Mouse (Mus musculus) forebrain, embryonic 11.5 days (tissue): ENCODE measurements around the gene Pccb. TPM values are rescaled to one million over a fixed set of nuclear protein-coding genes. Genes with fewer than 3 reads are reported as not detected.

Source experiments
- ATAC-seq: fragments of 200-750 bp; cut with Nextera tagmentation; replicated peaks from 2 replicates; pipeline ENCODE4 v1.8.0; 2017; ENCODE audit warnings: moderate TSS enrichment; ENCODE audit not compliant: low FRiP score
- DNase-seq: peaks from one replicate; pipeline ENCODE4 v3.0.0-alpha.2; 2017; ENCODE audit warnings: low spot score
- H3K27ac ChIP-seq: fragments of 300-500 bp; sonication (generic); 2 replicates; pipeline ENCODE4 v1.5.1; 2014; ENCODE audit warnings: low read depth, low read length
- H3K27me3 ChIP-seq: fragments of 300-500 bp; sonication (generic); 2 replicates; pipeline ENCODE4 v1.6.1; 2014; ENCODE audit warnings: mild to moderate bottlenecking, low read length, mixed read lengths; ENCODE audit not compliant: control insufficient read depth, insufficient read depth
- H3K36me3 ChIP-seq: fragments of 300-500 bp; sonication (generic); 2 replicates; pipeline ENCODE4 v1.6.1; 2014; ENCODE audit warnings: mild to moderate bottlenecking, low read length, moderate library complexity, mixed read lengths; ENCODE audit not compliant: control insufficient read depth, insufficient read depth
- H3K4me1 ChIP-seq: fragments of 300-500 bp; sonication (generic); replicated peaks from 2 replicates; pipeline ENCODE4 v1.6.1; 2014; ENCODE audit warnings: low read length, mixed read lengths; ENCODE audit not compliant: control insufficient read depth, insufficient read depth
- H3K4me2 ChIP-seq: fragments of 300-500 bp; sonication (generic); 2 replicates; pipeline ENCODE4 v1.6.1; 2014; ENCODE audit warnings: low read depth, mild to moderate bottlenecking, low read length, moderate library complexity, mixed read lengths; ENCODE audit not compliant: severe bottlenecking
- H3K4me3 ChIP-seq: fragments of 300-500 bp; sonication (generic); 2 replicates; pipeline ENCODE4 v1.5.1; 2014; ENCODE audit warnings: low read depth, low read length
- H3K9ac ChIP-seq: fragments of 300-500 bp; sonication (generic); 2 replicates; pipeline ENCODE4 v1.6.1; 2014; ENCODE audit warnings: low read length
- H3K9me3 ChIP-seq: fragments of 300-500 bp; sonication (generic); 2 replicates; pipeline ENCODE4 v1.6.1; 2016; ENCODE audit warnings: low read length, mixed read lengths; ENCODE audit not compliant: control insufficient read depth
- WGBS: fragments of 180-500 bp; shearing (Covaris S2); extraction: QIAGEN DNeasy Blood & Tissue Kit; methylation state at CpG from one replicate; pipeline ENCODE4 v1.1.7; 2014; 5-methylcytosine and 5-hydroxymethylcytosine counted together
- polyA plus RNA-seq: library from polyadenylated mRNA; unstranded; fragments of >200 nt; fragmentation: Nextera tagmentation; extraction: Ambion mirVana; gene quantifications from 2 replicates; pipeline ENCODE4 v1.2.1, GENCODE M21; 2014

Gene Pccb
- polyA plus RNA-seq, 1 experiment from 2014 or later = 14.4 TPM

DNA sequence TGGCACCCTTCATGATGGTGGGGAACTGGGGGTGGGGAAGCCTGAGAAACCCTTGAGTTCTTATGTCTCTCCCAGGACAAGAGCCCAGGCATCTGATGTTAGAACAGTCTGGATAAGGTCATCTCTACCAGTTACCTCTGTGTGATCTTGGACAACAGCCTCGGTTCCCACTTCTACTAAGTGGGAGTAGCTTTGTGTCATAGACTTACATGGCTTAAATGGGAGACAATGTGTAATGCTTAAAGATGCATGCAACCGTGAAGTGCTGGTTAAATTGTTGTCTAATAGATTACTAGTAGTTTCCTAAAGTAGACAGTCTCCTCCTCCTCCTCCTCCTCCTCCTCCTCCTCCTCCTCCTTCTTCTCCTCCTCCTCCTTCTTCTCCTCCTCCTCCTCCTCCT is 2.2 kb upstream of the Pccb start:
- no peak for ATAC-seq
- H3K4me1 ChIP-seq = peaks cover 3% of the 10 kb centered on the region; the same call in 1 of the 2 replicates
- H3K4me2 ChIP-seq = no peak overlapping the region
- no peak overlapping the region for H3K4me3 ChIP-seq
- no peaks in the 10 kb centered on the region for H3K9me3 ChIP-seq
- WGBS = 86% methylated on average over 2 of the region's 2 CpGs
- H3K27me3 ChIP-seq = no peaks in the 10 kb centered on the region
- H3K36me3 ChIP-seq = no peaks in the 10 kb centered on the region
- DNase-seq = no peak
- H3K27ac ChIP-seq = no peak overlapping the region
- H3K9ac ChIP-seq = no peak overlapping the region

DNA sequence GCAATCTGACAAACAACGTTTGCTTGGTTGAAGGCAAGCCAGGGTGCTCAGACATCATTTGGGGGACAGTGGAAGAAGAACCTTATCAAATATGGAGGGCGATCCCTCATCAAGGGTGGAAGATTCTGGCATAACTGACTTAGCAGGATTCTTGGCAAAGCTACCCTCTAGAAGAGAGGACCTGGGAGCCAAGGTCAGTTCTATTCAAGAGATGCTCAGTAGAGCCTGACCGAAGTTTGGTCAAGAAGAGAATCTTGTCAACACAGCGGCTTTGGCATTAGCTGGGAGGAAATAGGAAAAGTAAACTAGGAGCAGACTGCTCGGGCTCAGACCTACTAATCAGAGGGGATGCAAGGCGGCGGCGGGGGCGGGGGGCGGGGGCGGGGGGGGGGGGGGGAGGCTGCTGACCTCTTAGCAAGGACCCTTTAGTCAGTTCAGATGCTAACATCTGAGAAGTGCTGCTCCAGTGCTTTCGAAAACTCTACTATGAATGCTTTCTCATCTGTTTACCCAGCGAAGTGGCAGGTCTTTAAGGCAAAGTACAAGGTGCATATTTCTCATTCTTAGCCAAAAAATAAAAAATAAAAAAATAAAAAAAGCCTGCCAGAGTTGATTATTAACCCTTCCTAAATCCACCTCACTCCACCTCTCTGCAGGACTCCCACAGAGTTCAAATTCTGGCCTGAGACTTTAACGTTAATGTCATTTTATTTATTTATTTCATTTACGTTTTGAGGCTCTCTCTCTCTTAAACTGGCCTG is 1.3 kb upstream of the Pccb start:
- no peak overlapping the region for H3K4me3 ChIP-seq
- DNase-seq = no peak
- H3K9ac ChIP-seq = no peak overlapping the region
- no peaks in the 10 kb centered on the region for H3K9me3 ChIP-seq
- no peak for ATAC-seq
- no peak overlapping the region for H3K4me2 ChIP-seq
- no peaks in the 10 kb centered on the region for H3K27me3 ChIP-seq
- 90% methylated on average over 11 of the region's 15 CpGs for WGBS
- H3K4me1 ChIP-seq = peaks cover 3% of the 10 kb centered on the region; the same call in 1 of the 2 replicates
- no peaks in the 10 kb centered on the region for H3K36me3 ChIP-seq
- H3K27ac ChIP-seq = no peak overlapping the region

DNA sequence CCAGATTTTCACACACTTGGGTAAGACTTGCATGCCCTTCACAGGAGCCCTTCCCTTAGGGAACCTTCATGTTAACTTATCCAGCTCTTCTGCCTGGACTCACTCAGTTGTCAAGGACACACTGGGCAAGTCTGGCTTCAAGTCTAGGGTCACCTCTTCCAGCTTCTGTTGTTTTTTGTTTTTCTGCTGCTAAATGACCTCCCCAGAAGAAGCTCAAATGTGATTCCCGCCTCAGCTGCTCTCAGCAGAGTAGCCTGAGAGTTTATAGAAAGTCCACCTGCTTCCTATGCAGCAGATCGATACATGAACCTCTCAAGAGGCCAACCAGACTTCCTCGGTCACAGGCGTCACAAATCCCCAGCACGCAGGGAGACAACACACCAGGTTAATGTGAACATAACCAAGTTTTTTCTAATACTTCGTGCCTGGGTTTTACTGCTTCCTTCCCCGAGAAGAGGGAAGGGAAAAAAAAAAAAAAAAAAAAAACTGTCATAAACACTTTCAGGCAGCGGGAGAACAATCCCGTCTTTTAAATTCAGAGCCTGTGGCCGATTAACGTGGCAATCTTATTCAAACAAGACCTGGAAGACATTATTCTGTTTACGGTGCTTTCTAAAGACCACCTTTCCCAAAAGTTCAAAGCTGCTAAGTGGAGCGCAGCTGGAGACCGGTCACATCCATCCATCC is 794 bp downstream of the Pccb start:
- H3K27me3 ChIP-seq = no peaks in the 10 kb centered on the region
- 11% methylated on average over 14 of the region's 14 CpGs for WGBS
- peak overlapping the region; percentile 61 for H3K4me3 ChIP-seq
- H3K27ac ChIP-seq = peak overlapping the region; percentile 89; the same call in 1 of the 2 replicates
- no peaks in the 10 kb centered on the region for H3K9me3 ChIP-seq
- no peaks in the 10 kb centered on the region for H3K36me3 ChIP-seq
- peak overlapping the region; percentile 68 for H3K4me2 ChIP-seq
- DNase-seq (no peak), ATAC-seq (no peak)
- H3K4me1 ChIP-seq = peaks cover 3% of the 10 kb centered on the region; the same call in 1 of the 2 replicates
- peak overlapping the region; percentile 73 for H3K9ac ChIP-seq

DNA sequence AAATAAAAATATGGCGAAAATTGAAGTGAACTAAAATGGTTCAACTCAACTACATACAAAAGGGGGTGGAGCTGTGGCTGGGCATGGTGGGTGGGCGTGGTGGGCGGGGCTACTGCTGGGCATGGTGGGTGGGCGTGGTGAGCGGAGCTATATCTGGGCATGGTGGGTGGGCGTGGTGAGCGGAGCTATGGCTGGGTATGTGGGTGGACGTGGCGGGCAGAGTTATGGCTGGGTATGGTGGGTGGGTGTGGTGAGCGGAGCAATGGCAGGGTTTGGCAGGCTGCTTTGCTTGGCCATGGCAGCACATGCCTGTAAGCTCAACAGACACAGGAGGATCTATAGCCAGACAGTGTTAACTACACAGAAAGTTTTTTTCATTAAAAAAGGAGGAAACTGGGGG is 15.9 kb downstream of the Pccb start:
- H3K4me1 ChIP-seq = no peaks in the 10 kb centered on the region
- H3K9me3 ChIP-seq = no peaks in the 10 kb centered on the region
- H3K36me3 ChIP-seq = no peaks in the 10 kb centered on the region; the same call in 1 of the 2 replicates
- WGBS = 97% methylated on average over 10 of the region's 10 CpGs
- no peak overlapping the region for H3K27ac ChIP-seq
- no peaks in the 10 kb centered on the region for H3K27me3 ChIP-seq
- no peak overlapping the region for H3K9ac ChIP-seq
- DNase-seq = no peak
- no peak overlapping the region for H3K4me3 ChIP-seq
- no peak overlapping the region for H3K4me2 ChIP-seq
- ATAC-seq = no peak

DNA sequence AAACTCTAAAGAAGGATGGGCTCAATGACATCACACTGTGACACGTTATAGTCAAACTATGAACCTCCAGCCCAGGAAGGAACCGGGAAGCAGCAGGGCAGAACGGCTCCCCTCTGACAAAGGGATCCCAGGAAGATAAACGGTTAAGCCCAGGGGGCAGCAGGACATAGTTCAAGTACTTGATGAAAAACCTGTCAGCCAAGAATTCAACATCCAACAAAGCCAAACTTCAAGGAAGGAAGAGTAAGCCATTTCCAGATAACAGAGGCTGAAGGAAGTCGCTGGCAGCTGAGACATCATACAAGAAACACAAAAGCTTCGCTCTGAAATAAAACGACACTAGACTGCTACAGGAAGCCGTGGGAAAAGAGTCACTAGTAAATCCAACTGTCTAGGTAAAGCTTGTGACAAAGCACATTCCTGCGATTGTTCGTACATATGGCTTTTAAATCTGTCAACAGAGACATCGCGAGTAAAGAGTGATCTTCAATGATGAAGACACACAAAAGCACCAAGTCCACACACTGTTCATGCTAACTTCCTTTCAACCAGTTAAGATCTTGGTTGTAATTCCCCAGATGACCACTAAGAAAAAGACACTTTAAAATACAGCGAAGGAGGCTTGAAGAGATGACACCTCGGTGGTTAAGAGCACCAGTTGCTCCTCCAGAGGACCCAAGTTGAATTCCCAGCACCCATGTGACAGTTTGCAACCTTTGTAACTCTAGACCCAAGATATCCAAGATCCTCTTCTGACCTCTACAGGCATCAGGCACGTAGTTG is 16.8 kb downstream of the Pccb start:
- no peaks in the 10 kb centered on the region for H3K4me1 ChIP-seq
- H3K4me3 ChIP-seq = no peak overlapping the region
- DNase-seq = no peak
- no peaks in the 10 kb centered on the region for H3K9me3 ChIP-seq
- WGBS = 89% methylated on average over 15 of the region's 15 CpGs
- no peaks in the 10 kb centered on the region for H3K27me3 ChIP-seq
- H3K36me3 ChIP-seq = no peaks in the 10 kb centered on the region; the same call in 1 of the 2 replicates
- ATAC-seq = no peak
- no peak overlapping the region for H3K4me2 ChIP-seq
- H3K9ac ChIP-seq = no peak overlapping the region
- no peak overlapping the region for H3K27ac ChIP-seq

DNA sequence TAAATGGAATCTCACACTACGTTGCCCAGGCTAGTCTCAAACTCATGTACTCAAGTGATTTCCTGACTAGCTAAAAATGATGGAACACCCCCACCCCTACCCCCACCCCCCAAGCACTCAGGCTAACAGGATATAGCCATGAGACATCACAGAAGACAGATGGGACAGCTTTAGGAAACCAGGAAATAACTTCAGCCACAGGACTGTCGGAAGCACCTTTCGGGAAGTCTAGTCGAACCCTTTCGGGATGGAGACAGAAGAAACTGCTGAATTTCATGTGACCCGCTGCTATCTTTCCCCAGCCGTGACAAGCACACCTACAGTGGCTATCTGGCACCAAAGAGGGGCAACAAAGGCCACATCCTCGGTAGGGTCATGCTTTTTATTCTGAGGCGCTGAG is 19.4 kb downstream of the Pccb start:
- WGBS = 93% methylated on average over 9 of the region's 9 CpGs
- Histone ChIP-seq H3K27me3 (no peaks in the 10 kb centered on the region), H3K9ac (no peak overlapping the region), H3K9me3 (no peaks in the 10 kb centered on the region), H3K4me3 (no peak overlapping the region), H3K36me3 (no peaks in the 10 kb centered on the region), H3K4me1 (no peaks in the 10 kb centered on the region), H3K27ac (no peak overlapping the region), H3K4me2 (no peak overlapping the region)
- ATAC-seq = no peak
- DNase-seq = no peak

DNA sequence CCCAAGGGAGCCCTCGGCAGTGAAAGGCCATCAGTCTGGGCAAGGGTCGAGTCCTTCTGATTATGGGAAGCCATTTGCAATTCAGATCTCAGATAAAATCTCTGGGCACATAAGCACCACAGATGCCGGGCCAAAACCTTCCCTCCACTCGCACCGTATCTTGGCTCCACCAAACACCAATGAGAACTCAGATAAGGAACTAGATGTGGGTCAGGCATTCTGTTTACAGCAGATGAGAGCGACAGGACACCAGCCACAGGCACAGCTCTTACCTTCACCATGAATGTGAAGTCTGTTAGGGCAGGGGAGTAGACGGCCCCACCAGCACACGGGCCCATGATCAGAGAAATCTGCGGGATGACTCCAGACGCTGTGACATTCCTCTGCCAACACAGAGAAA is 22.3 kb downstream of the Pccb start:
- Histone ChIP-seq H3K27me3 (no peaks in the 10 kb centered on the region), H3K27ac (no peak overlapping the region), H3K9ac (no peak overlapping the region), H3K9me3 (no peaks in the 10 kb centered on the region), H3K4me3 (no peak overlapping the region), H3K36me3 (no peaks in the 10 kb centered on the region), H3K4me2 (no peak overlapping the region), H3K4me1 (no peaks in the 10 kb centered on the region)
- DNase-seq = no peak
- WGBS = 86% methylated on average over 10 of the region's 10 CpGs
- ATAC-seq = no peak

DNA sequence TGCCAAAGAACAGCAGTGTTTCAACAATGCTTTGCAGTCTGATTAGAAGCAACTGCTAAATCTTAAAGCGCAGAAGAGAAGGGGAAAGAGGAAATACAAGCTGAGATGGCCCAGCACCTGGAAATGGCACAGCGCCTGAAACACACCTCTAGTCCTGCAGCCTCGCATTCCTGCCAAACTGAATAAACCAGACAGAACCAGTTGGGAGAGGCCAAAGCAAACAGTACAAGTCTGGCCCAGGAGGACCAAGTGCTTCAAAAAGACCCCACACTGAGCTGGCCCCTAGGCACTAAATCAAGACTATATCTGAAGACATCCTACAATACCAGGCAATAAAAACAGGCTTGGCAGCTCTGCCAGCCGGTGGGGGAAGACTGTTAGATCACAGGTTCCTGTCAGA is 28.8 kb downstream of the Pccb start:
- Histone ChIP-seq H3K9ac (no peak overlapping the region), H3K4me1 (no peaks in the 10 kb centered on the region), H3K4me3 (no peak overlapping the region), H3K27ac (no peak overlapping the region), H3K36me3 (no peaks in the 10 kb centered on the region), H3K4me2 (no peak overlapping the region), H3K9me3 (no peaks in the 10 kb centered on the region; the same call in 1 of the 2 replicates), H3K27me3 (no peaks in the 10 kb centered on the region)
- no peak for DNase-seq
- ATAC-seq = no peak
- 85% methylated on average over 4 of the region's 4 CpGs for WGBS
